Mouse (Mus musculus): ENCODE data around the gene Hyou1.

GRCm38 (mm10) chr9:44399795-44400114 lies 20.5 kb downstream of the Hyou1 start:
- TF ChIP-seq POLR2A (IDR thresholded peaks at IDR 0.05; ENCODE audit: insufficient read depth, low read length) = no peak
- no peak for TF ChIP-seq CTCF (IDR thresholded peaks at IDR 0.05; ENCODE audit: low read depth, low read length)
